In the genomic region with DNA sequence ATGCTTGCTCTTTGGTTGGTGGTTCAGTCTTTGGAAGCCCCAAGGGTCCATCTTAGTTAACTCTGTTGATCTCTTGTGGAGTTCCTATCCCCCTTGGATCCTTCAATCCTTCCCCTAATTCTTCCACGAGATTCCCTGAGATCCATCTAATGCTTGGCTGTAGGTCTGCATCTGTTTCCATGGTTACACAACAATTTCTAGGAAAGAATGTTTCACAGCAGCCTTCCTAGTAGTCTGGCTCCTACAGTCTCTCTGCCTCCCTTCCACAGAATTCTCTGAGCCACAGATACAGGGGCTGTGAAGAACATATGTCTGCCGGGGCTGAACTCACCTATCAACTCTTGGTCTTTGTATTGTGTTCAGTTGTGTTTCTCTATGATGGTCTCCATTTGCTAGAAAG, we compare ENCODE assay signal across 23 mouse cellular contexts.
A peak's percentile ranks its signal among the peaks of the same experiment; 100 is the strongest.
DNase-seq lines count a peak whose midpoint lies in the region; ATAC-seq lines count a peak whose summit lies in the region.
"Had no signal": no experiment of that assay in that cellular context is flagged by ENCODE, and none has a peak within 500 bp of the region (broad histone marks: within the 10 kb centered on the region; RNA-seq: fewer than 3 reads in every experiment).

No protein-coding gene starts in this region.

- no peaks in the 10 kb centered on the region for H3K36me3 ChIP-seq in forebrain, embryonic 13.5 days (ENCODE audit: poor library complexity, severe bottlenecking)
- no peaks in the 10 kb centered on the region for H3K36me3 ChIP-seq in forebrain, embryonic 12.5 days (replicated peaks)
- no peaks in the 10 kb centered on the region for H3K36me3 ChIP-seq in kidney, embryonic 14.5 days (ENCODE audit: control insufficient read depth, insufficient read depth, low read length)
- H3K36me3 ChIP-seq: embryonic facial prominence, embryonic 10.5 days; heart, embryonic 15.5 days; hindbrain, embryonic 15.5 days; neural tube, embryonic 15.5 days had no signal

- ATAC-seq in forebrain, embryonic 13.5 days: peak; percentile 50; the same call in 1 of the 2 replicates
- no peak for ATAC-seq in forebrain, embryonic 12.5 days (ENCODE audit: low FRiP score)
- ATAC-seq in kidney, embryonic 14.5 days (ENCODE audit: low FRiP score, low TSS enrichment): no peak
- ATAC-seq: intestine, embryonic 16.5 days; liver, postnatal 0 days; lung, postnatal 0 days had no signal

- H3K4me1 ChIP-seq in forebrain, embryonic 13.5 days: peaks cover 5% of the 10 kb centered on the region
- peaks cover 5% of the 10 kb centered on the region; the same call in 1 of the 2 replicates for H3K4me1 ChIP-seq in forebrain, embryonic 12.5 days
- H3K4me1 ChIP-seq in kidney, embryonic 14.5 days (ENCODE audit: control insufficient read depth, insufficient read depth, low read length): no peaks in the 10 kb centered on the region
- H3K4me1 ChIP-seq: embryonic facial prominence, embryonic 10.5 days; heart, embryonic 15.5 days; hindbrain, embryonic 15.5 days; neural tube, embryonic 15.5 days had no signal

- H3K27me3 ChIP-seq in forebrain, embryonic 13.5 days: no peaks in the 10 kb centered on the region
- H3K27me3 ChIP-seq in forebrain, embryonic 12.5 days: no peaks in the 10 kb centered on the region
- no peaks in the 10 kb centered on the region for H3K27me3 ChIP-seq in kidney, embryonic 14.5 days (ENCODE audit: control insufficient read depth, insufficient read depth, low read length)
- H3K27me3 ChIP-seq: heart, embryonic 15.5 days; hindbrain, embryonic 15.5 days; neural tube, embryonic 15.5 days had no signal

- no peaks in the 10 kb centered on the region for H3K9me3 ChIP-seq in forebrain, embryonic 13.5 days (replicated peaks)
- no peaks in the 10 kb centered on the region for H3K9me3 ChIP-seq in forebrain, embryonic 12.5 days
- H3K9me3 ChIP-seq in kidney, embryonic 14.5 days (ENCODE audit: control insufficient read depth, low read length): no peaks in the 10 kb centered on the region
- H3K9me3 ChIP-seq: embryonic facial prominence, embryonic 10.5 days; heart, embryonic 15.5 days; hindbrain, embryonic 15.5 days; neural tube, embryonic 15.5 days had no signal

- DNase-seq in layer of hippocampus, adult 9-11 months: peak; percentile 3
- DNase-seq in layer of hippocampus, postnatal 10 days (ENCODE audit: low spot score in 2 of 2): no peak
- peak; percentile 6 for DNase-seq in right cerebral cortex, adult 18-20 months
- no peak for DNase-seq in right cerebral cortex, postnatal 36 days (ENCODE audit: low spot score in 2 of 2)
- DNase-seq in embryo, embryonic 10.5 days (ENCODE audit: low spot score): no peak
- DNase-seq: adrenal gland, postnatal 10 days; cerebellum, adult 11 months; cerebellum, adult 9-11 months; heart, postnatal 36 days; kidney, adult 9 months; kidney, postnatal 25 days; liver, postnatal 0 days had no signal

- H3K27ac ChIP-seq in forebrain, embryonic 13.5 days: no peak overlapping the region
- H3K27ac ChIP-seq in forebrain, embryonic 12.5 days: no peak overlapping the region
- no peak overlapping the region for H3K27ac ChIP-seq in kidney, embryonic 14.5 days (ENCODE audit: low read depth, low read length)
- H3K27ac ChIP-seq: embryonic facial prominence, embryonic 10.5 days; heart, embryonic 15.5 days; hindbrain, embryonic 15.5 days; layer of hippocampus, adult 2 months; neural tube, embryonic 15.5 days had no signal

- 60% methylated on average over 2 of the region's 2 CpGs for WGBS in forebrain, embryonic 13.5 days
- WGBS in forebrain, embryonic 12.5 days: 61% methylated on average over 2 of the region's 2 CpGs
- 76% methylated on average over 2 of the region's 2 CpGs for WGBS in kidney, embryonic 14.5 days

- H3K4me2 ChIP-seq in forebrain, embryonic 13.5 days: no peak overlapping the region
- H3K4me2 ChIP-seq in forebrain, embryonic 12.5 days: no peak overlapping the region
- H3K4me2 ChIP-seq in kidney, embryonic 14.5 days (replicated peaks; ENCODE audit: low read depth, low read length): no peak overlapping the region
- H3K4me2 ChIP-seq: heart, embryonic 15.5 days; hindbrain, embryonic 15.5 days; liver, embryonic 11.5 days; neural tube, embryonic 15.5 days had no signal

- no peak overlapping the region for H3K9ac ChIP-seq in forebrain, embryonic 13.5 days
- no peak overlapping the region for H3K9ac ChIP-seq in forebrain, embryonic 12.5 days
- no peak overlapping the region for H3K9ac ChIP-seq in kidney, embryonic 14.5 days (ENCODE audit: low read depth, low read length)
- H3K9ac ChIP-seq: heart, embryonic 15.5 days; hindbrain, embryonic 15.5 days; liver, postnatal 0 days; neural tube, embryonic 15.5 days had no signal

- H3K4me3 ChIP-seq in forebrain, embryonic 13.5 days: no peak overlapping the region
- H3K4me3 ChIP-seq in forebrain, embryonic 12.5 days (replicated peaks): no peak overlapping the region
- no peak overlapping the region for H3K4me3 ChIP-seq in kidney, embryonic 14.5 days (ENCODE audit: low read length)
- H3K4me3 ChIP-seq: embryonic facial prominence, embryonic 10.5 days; heart, embryonic 15.5 days; hindbrain, embryonic 15.5 days; layer of hippocampus, adult 2 months; neural tube, embryonic 15.5 days had no signal

Comparison
In these comparisons a context has a peak if more than half of its experiments do, and no peak if none do; other contexts are left out.
1. DNase-seq: peak in layer of hippocampus, adult 9-11 months (single experiment) and right cerebral cortex, adult 18-20 months (single experiment); none in layer of hippocampus, postnatal 10 days (0 of 2), right cerebral cortex, postnatal 36 days (0 of 2) and embryo, embryonic 10.5 days (single experiment).